Mouse (Mus musculus) neural tube, embryonic 11.5 days (tissue): ENCODE measurements around the gene Tmprss7. TPM values are rescaled to one million over a fixed set of nuclear protein-coding genes. Genes with fewer than 3 reads are reported as not detected.

Experiments
- ATAC-seq: fragments of 200-750 bp; cut with Nextera tagmentation; 2 replicates; pipeline ENCODE4 v1.8.0; 2017; ENCODE audit warnings: moderate number of reproducible peaks, mild to moderate bottlenecking, moderate TSS enrichment, moderate library complexity; ENCODE audit not compliant: insufficient read depth, low FRiP score, low TSS enrichment
- DNase-seq: peaks from one replicate; pipeline ENCODE4 v3.0.0-alpha.2; 2015; ENCODE audit warnings: low spot score
- H3K27ac ChIP-seq: fragments of 300-500 bp; sonication (generic); 2 replicates; pipeline ENCODE4 v1.5.1; 2014; ENCODE audit warnings: low read depth, mild to moderate bottlenecking, low read length
- H3K27me3 ChIP-seq: fragments of 300-500 bp; sonication (generic); 2 replicates; pipeline ENCODE4 v1.6.1; 2014; ENCODE audit warnings: mild to moderate bottlenecking, low read length, mixed read lengths; ENCODE audit not compliant: control insufficient read depth, insufficient read depth
- H3K36me3 ChIP-seq: fragments of 300-500 bp; sonication (generic); 2 replicates; pipeline ENCODE4 v1.6.1; 2014; ENCODE audit warnings: mild to moderate bottlenecking, low read length, moderate library complexity, mixed read lengths; ENCODE audit not compliant: control insufficient read depth, insufficient read depth
- H3K4me1 ChIP-seq: fragments of 300-500 bp; sonication (generic); 2 replicates; pipeline ENCODE4 v1.6.1; 2014; ENCODE audit warnings: low read length, mixed read lengths; ENCODE audit not compliant: control insufficient read depth, insufficient read depth
- H3K4me2 ChIP-seq: fragments of 300-500 bp; sonication (generic); 2 replicates; pipeline ENCODE4 v1.6.1; 2014; ENCODE audit warnings: low read depth, mild to moderate bottlenecking, moderate library complexity
- H3K4me3 ChIP-seq: fragments of 300-500 bp; sonication (generic); 2 replicates; pipeline ENCODE4 v1.5.1; 2014; ENCODE audit warnings: low read depth, low read length
- H3K9ac ChIP-seq: fragments of 300-500 bp; sonication (generic); 2 replicates; pipeline ENCODE4 v1.6.1; 2014; ENCODE audit warnings: mild to moderate bottlenecking, low read length
- H3K9me3 ChIP-seq: fragments of 300-500 bp; sonication (generic); 2 replicates; pipeline ENCODE4 v1.6.1; 2016; ENCODE audit warnings: low read length; ENCODE audit not compliant: control insufficient read depth
- WGBS: fragments of 180-500 bp; shearing (Covaris S2); extraction: QIAGEN DNeasy Blood & Tissue Kit; methylation state at CpG from one replicate; pipeline ENCODE4 v1.1.7; 2014; 5-methylcytosine and 5-hydroxymethylcytosine counted together
- polyA plus RNA-seq: library from polyadenylated mRNA; unstranded; fragments of >200 nt; fragmentation: Nextera tagmentation; extraction: Ambion mirVana; gene quantifications from 2 replicates; pipeline ENCODE4 v1.2.1, GENCODE M21; 2014

Tmprss7 gene
- polyA plus RNA-seq, 1 experiment from 2014 or later = 0.41 TPM

DNA sequence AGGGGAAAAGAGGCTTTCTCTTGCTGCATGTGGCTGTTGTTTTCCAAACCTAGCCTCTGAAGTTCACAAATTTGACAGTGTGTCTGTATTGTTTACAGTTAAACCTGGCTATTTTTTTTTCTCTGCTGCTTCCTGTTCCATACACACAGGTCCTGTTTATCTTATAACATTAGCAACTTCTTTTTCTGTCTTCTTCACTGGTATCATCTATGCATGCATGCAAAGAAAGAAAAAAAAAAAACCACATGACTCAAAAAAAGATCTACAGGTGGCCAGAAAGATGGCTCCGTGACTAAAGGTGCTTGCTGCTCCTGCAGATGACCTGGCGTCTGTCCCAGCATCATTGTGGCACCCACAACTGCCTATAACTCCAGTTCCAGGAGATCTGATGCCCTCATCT, 68.1 kb downstream of the Tmprss7 start:
- H3K9me3 ChIP-seq = no peaks in the 10 kb centered on the region
- no peak for ATAC-seq
- H3K27ac ChIP-seq = no peak overlapping the region
- no peaks in the 10 kb centered on the region for H3K27me3 ChIP-seq
- no peak overlapping the region for H3K4me3 ChIP-seq
- no peak overlapping the region for H3K4me2 ChIP-seq
- WGBS = 81% methylated on average over 2 of the region's 2 CpGs
- no peaks in the 10 kb centered on the region for H3K36me3 ChIP-seq
- H3K4me1 ChIP-seq = no peaks in the 10 kb centered on the region
- no peak for DNase-seq
- no peak overlapping the region for H3K9ac ChIP-seq

DNA sequence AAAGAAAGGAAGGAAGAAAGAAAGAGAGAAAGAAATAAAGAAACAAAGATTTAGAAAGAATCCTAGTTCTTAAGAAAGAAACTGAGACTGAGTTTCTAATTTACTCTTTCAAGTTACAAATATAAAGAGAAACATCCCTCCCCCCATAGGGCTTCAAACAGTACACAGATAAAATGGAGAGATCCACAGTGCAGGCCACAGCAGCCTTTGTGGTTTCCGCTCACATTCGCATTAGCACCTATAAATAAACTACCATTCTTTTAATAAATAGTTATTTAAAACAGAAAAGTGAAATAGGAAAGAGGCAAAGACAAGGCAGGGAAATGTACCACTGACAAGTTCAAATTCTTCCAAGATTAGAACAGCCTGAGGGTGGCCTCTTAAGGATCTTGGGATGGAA, 68.7 kb downstream of the Tmprss7 start:
- H3K9me3 ChIP-seq = no peaks in the 10 kb centered on the region
- no peaks in the 10 kb centered on the region for H3K36me3 ChIP-seq
- no peak overlapping the region for H3K4me3 ChIP-seq
- 92% methylated on average over 2 of the region's 2 CpGs for WGBS
- H3K4me1 ChIP-seq = no peaks in the 10 kb centered on the region
- ATAC-seq (no peak), DNase-seq (no peak)
- no peaks in the 10 kb centered on the region for H3K27me3 ChIP-seq
- no peak overlapping the region for H3K4me2 ChIP-seq
- no peak overlapping the region for H3K9ac ChIP-seq
- H3K27ac ChIP-seq = no peak overlapping the region

DNA sequence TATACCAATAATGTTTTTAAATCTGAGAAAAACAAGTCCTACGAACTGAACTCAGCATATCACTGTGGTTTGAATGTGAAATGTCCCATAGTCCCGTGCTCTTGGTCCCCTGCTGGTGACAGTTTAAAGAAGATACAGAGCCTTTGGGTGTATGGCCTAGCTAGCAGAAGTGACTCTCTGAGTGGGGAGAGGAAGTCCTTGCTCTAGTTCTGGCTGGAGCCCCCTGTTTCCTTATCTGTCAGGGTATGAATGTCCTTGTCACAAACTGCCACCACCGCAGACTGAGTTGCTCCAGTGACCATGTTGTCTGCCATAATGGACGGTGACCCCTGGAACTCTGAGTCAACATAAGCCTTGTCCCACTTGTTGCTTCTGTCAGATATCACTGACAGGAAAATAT, 70.2 kb downstream of the Tmprss7 start:
- no peaks in the 10 kb centered on the region for H3K27me3 ChIP-seq
- no peak for ATAC-seq
- no peak overlapping the region for H3K27ac ChIP-seq
- no peak overlapping the region for H3K9ac ChIP-seq
- DNase-seq = no peak
- no peaks in the 10 kb centered on the region for H3K36me3 ChIP-seq
- H3K4me1 ChIP-seq = no peaks in the 10 kb centered on the region
- H3K4me2 ChIP-seq = no peak overlapping the region
- H3K9me3 ChIP-seq = no peaks in the 10 kb centered on the region
- no peak overlapping the region for H3K4me3 ChIP-seq
- 86% methylated on average over 4 of the region's 4 CpGs for WGBS

DNA sequence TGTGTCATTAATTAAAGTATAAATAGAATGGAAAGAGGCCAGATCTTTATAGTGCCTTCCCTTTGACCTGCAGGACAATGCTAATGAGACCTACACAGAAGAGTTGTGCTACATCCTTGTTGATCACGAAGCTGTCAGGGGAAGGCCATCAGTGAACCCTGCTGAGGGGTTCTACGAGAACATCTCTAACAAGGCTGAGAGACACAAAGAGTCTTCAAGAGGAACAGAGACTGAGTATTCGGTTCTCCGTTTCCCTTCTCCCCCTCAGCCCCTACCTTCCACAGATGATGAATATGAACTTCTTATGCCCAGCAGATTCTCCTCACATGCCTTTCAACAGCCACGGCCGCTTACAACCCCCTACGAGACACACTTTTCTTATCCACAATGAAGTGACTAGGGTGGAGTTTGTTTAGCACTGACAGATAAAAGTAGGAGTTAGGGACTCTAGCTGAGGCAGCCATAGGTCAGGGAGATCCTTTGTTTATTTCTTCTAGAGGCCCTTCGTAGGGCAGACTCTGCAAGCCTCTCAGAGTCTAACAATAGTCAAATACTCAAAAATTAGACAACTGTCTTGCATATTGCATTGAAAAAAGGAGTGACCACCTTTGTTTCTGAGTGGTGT, 73.6 kb downstream of the Tmprss7 start:
- Histone ChIP-seq H3K4me1 (no peaks in the 10 kb centered on the region), H3K9ac (no peak overlapping the region), H3K4me3 (no peak overlapping the region), H3K27ac (no peak overlapping the region), H3K4me2 (no peak overlapping the region), H3K36me3 (no peaks in the 10 kb centered on the region), H3K27me3 (no peaks in the 10 kb centered on the region), H3K9me3 (no peaks in the 10 kb centered on the region)
- WGBS = 80% methylated on average over 8 of the region's 8 CpGs
- ATAC-seq (no peak), DNase-seq (no peak)

DNA sequence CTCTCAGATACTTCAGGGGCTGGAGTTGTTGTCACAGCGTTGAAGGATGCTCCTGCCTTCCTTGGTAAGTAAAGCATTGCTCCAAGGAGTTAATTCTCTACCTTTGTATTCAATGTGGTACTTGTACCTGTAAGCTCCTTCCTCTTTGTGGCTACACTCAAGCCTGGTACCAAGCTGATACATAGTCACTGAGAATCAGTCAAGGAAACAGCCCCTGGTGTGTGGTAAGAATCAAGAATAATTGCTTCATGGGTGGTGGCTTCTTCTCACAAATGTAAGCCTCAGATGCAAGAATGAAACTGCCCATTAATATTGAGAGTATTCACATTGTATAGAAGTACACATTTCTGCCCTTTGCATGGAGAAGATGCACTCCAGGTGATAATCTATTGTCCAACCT, 77.5 kb downstream of the Tmprss7 start:
- no peak for DNase-seq
- H3K36me3 ChIP-seq = no peaks in the 10 kb centered on the region
- H3K9ac ChIP-seq = no peak overlapping the region
- H3K27me3 ChIP-seq = no peaks in the 10 kb centered on the region
- 89% methylated on average over 1 of the region's 1 CpGs for WGBS
- H3K4me2 ChIP-seq = no peak overlapping the region
- H3K9me3 ChIP-seq = no peaks in the 10 kb centered on the region
- H3K4me3 ChIP-seq = no peak overlapping the region
- H3K27ac ChIP-seq = no peak overlapping the region
- H3K4me1 ChIP-seq = no peaks in the 10 kb centered on the region
- ATAC-seq = no peak

DNA sequence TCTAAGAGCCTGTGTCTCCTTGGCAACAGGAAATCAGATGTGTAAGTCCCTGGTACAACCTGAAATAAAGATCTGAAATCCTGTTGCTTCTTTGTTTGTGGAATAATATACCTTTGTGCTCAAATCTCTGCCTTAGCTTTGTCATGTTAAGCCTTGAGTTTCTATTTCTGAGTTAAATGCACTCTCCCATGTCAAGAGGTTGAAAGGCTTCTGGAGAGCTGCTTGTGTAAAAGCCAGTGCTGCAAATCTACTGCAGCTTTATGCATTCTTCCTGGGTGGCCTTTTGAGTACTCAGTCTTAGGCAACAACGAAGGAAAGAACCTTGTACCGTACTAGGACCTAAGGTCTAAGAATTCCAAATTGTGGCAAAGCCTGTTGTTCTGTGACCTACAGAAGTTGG, 80.2 kb downstream of the Tmprss7 start:
- Histone ChIP-seq H3K36me3 (no peaks in the 10 kb centered on the region), H3K27ac (no peak overlapping the region), H3K9ac (no peak overlapping the region), H3K4me2 (no peak overlapping the region), H3K9me3 (no peaks in the 10 kb centered on the region), H3K27me3 (no peaks in the 10 kb centered on the region), H3K4me1 (no peaks in the 10 kb centered on the region), H3K4me3 (no peak overlapping the region)
- DNase-seq = no peak
- 85% methylated on average over 2 of the region's 2 CpGs for WGBS
- ATAC-seq = no peak

DNA sequence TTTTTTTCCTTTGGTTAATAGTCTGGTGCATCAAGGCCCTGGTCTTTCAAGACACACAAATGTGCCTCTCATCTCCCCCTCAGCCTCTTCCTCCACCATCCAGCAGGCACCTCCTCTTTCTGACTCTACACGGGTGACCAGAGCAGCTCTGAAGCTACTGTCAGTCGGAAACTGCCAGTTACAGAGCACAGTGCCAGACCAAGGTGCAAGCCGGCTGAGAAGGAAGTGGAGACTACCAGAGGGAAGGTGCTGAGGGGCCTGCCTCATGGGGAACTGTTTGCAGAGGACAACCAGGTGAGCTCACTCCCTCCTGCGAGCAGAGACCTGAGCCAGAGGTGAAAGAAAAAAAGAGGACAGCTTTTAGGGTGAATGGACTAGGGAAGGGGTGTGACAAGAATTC, 83.2 kb downstream of the Tmprss7 start, which contains the start of gene Gcsam:
Gene Gcsam (plus strand): TSS at position 114 of the 400 bp plus-strand sequence.
- Histone ChIP-seq H3K27ac (no peak within 1 kb of the TSS), H3K27me3 (no peaks in the 10 kb centered on the region), H3K9me3 (no peaks in the 10 kb centered on the region), H3K4me3 (no peak within 1 kb of the TSS), H3K9ac (no peak within 1 kb of the TSS), H3K4me2 (no peak within 1 kb of the TSS), H3K36me3 (no peaks in the 10 kb centered on the region), H3K4me1 (no peaks in the 10 kb centered on the region)
- no peak for ATAC-seq
- 86% methylated on average over 4 of the region's 4 CpGs for WGBS
- DNase-seq = no peak

DNA sequence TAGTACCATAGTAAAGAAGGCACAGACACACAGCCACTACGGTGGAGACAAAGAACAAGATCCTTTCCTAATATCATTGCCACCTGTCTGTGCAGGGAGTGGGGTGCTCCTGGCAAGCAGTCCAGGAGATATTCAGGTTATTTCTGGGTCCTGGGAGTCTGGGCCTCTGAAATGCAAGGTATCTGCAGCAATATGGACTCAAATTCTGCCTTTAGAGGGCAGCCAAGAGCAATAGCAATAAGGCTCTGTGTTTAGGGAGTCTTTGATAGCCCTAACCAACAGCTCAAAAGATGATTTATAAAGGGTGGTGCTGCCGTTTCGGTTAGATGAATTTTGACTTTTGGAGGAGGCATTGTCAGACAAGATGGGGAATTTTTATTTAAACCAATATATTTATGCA, 84.2 kb downstream of the Tmprss7 start:
- Histone ChIP-seq H3K36me3 (no peaks in the 10 kb centered on the region), H3K9me3 (no peaks in the 10 kb centered on the region), H3K9ac (no peak overlapping the region), H3K4me2 (no peak overlapping the region), H3K4me1 (no peaks in the 10 kb centered on the region), H3K4me3 (no peak overlapping the region), H3K27me3 (no peaks in the 10 kb centered on the region), H3K27ac (no peak overlapping the region)
- 86% methylated on average over 3 of the region's 3 CpGs for WGBS
- DNase-seq = no peak
- ATAC-seq = no peak

DNA sequence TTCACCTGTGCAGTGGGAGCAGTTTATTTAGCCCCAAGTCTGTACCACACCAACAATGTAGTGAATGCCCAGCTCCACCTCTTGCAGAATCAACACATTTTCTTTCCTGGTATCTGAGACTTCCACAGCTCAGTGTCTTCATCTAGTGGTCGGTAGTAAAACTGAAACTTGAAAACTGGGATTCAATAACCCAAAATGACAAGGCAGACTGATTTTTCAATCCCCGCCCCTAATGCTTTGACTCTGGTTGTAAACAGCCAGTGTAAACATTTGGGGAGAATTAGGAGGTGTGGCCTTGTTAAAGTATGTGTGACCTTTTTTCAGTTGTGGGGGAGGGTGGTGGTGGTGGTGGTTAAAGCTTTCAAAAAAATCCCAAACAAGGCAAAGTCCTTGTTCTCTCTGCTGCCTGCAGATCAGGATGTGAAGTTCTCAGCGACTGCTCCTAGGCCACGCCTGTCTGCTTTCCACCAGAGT, 84.9 kb downstream of the Tmprss7 start:
- Histone ChIP-seq H3K27me3 (no peaks in the 10 kb centered on the region), H3K36me3 (no peaks in the 10 kb centered on the region), H3K9me3 (no peaks in the 10 kb centered on the region), H3K27ac (no peak overlapping the region), H3K4me1 (no peaks in the 10 kb centered on the region), H3K4me3 (no peak overlapping the region), H3K4me2 (no peak overlapping the region), H3K9ac (no peak overlapping the region)
- ATAC-seq (no peak), DNase-seq (no peak)
- WGBS = 54% methylated on average over 4 of the region's 4 CpGs
